Mouse (Mus musculus): ENCODE measurements around the gene Vamp3.
"Not testable (repeated sequence)": the region's sequence is repeated elsewhere in the genome, so short reads cannot be mapped to it uniquely, and the experiment has no call there.

DNA sequence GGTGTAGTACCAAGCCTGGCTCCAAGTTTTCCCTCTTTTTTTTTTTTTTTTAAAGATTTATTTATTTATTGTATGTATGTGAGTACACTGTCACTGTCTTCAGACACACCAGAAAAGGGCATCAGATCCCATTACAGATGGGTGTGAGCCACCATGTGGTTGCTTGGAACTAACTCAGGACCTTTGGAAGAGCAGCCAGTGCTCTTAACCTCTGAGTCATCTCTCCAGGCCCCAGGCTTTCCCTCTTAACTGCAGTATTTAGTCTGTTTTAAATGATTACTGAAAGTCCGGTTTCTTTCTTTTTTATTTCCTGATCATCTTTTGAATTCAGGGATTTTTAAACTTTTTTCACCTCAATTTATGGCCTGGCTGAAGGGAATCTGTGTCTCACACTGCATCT, 40.4 kb downstream of the Vamp3 start:
- TF ChIP-seq GATA1, TAL1 (IDR thresholded peaks at IDR 0.05; ENCODE audit: low read length): not testable (repeated sequence)
